9 mouse cellular contexts compared by ENCODE assay signal in the genomic region with DNA sequence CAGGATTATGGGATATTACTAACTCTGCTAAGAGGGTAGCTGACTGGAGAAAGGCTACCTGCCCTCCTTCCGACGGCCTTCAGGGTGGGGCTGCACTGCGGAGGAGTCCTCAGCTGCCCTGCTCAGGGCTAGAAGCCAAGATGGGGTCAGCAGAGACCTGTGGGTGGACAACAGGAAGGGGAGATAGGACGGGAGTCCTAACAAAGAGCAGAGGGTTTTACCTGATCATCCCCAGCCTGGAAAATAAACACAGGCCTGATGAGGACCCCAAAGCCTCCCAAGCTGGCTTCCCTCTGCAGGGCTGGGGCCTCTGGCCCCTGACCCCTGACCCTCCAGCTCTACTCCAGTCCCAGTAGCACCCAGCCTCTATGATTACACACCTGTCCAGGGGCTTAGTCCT. TPM values are rescaled to one million over a fixed set of nuclear protein-coding genes. Genes with fewer than 3 reads are reported as not detected.
A peak's percentile ranks its signal among the peaks of the same experiment; 100 is the strongest.
DNase-seq lines count a peak whose midpoint lies in the region; ATAC-seq lines count a peak whose summit lies in the region.
"Had no signal": no experiment of that assay in that cellular context is flagged by ENCODE, and none has a peak within 500 bp of the region (broad histone marks: within the 10 kb centered on the region; RNA-seq: fewer than 3 reads in every experiment).

No protein-coding gene starts in this region.

- intact Hi-C loops in left cerebral cortex, postnatal 36 days (cut with DNase I) = no loop called here

- DNase-seq in kidney, adult 9 months = no peak
- DNase-seq in embryonic facial prominence, embryonic 10.5 days (ENCODE audit: low spot score) = no peak
- no peak for DNase-seq in spleen, postnatal 14 days (ENCODE audit: low spot score in 2 of 2)
- DNase-seq in left cerebral cortex, postnatal 36 days (ENCODE audit: low spot score in 2 of 2) = no peak
- DNase-seq: cerebellum, adult 11-12 months had no signal

- no peaks in the 10 kb centered on the region for H3K9me3 ChIP-seq in kidney, embryonic 14.5 days (ENCODE audit: control insufficient read depth, low read length)
- no peaks in the 10 kb centered on the region for H3K9me3 ChIP-seq in embryonic facial prominence, embryonic 10.5 days
- H3K9me3 ChIP-seq in embryonic facial prominence, embryonic 15.5 days (replicated peaks) = no peaks in the 10 kb centered on the region
- no peaks in the 10 kb centered on the region for H3K9me3 ChIP-seq in limb, embryonic 13.5 days

- 47% methylated on average over 4 of the region's 4 CpGs for WGBS in kidney, embryonic 14.5 days
- 38% methylated on average over 4 of the region's 4 CpGs for WGBS in embryonic facial prominence, embryonic 10.5 days
- WGBS in embryonic facial prominence, embryonic 15.5 days = 50% methylated on average over 4 of the region's 4 CpGs
- 49% methylated on average over 4 of the region's 4 CpGs for WGBS in limb, embryonic 13.5 days

- 0 out of 2 replicates have a peak overlapping the region, but pooled peaks have one; percentile 6 for H3K4me3 ChIP-seq in kidney, embryonic 14.5 days (ENCODE audit: low read length)
- peak overlapping the region; percentile 38; the same call in 1 of the 2 replicates for H3K4me3 ChIP-seq in embryonic facial prominence, embryonic 10.5 days
- H3K4me3 ChIP-seq in embryonic facial prominence, embryonic 15.5 days (replicated peaks) = no peak overlapping the region
- 0 out of 2 replicates have a peak overlapping the region, but pooled peaks have one; percentile 24 for H3K4me3 ChIP-seq in limb, embryonic 13.5 days

- H3K27me3 ChIP-seq in kidney, embryonic 14.5 days (ENCODE audit: control insufficient read depth, insufficient read depth, low read length) = no peaks in the 10 kb centered on the region
- H3K27me3 ChIP-seq in embryonic facial prominence, embryonic 10.5 days (replicated peaks; ENCODE audit: low read depth, poor library complexity, severe bottlenecking) = peaks cover 55% of the 10 kb centered on the region
- peaks cover 6% of the 10 kb centered on the region; the same call in 1 of the 2 replicates for H3K27me3 ChIP-seq in embryonic facial prominence, embryonic 15.5 days
- 0 out of 2 replicates have a peak, but pooled peaks cover 3% of the 10 kb centered on the region for H3K27me3 ChIP-seq in limb, embryonic 13.5 days

- H3K9ac ChIP-seq in kidney, embryonic 14.5 days (ENCODE audit: low read depth, low read length) = peak overlapping the region; percentile 37; the same call in 1 of the 2 replicates
- no peak overlapping the region for H3K9ac ChIP-seq in embryonic facial prominence, embryonic 15.5 days
- peak overlapping the region; percentile 19; the same call in 1 of the 2 replicates for H3K9ac ChIP-seq in limb, embryonic 13.5 days

- peak overlapping the region; percentile 31 for H3K4me2 ChIP-seq in kidney, embryonic 14.5 days (replicated peaks; ENCODE audit: low read depth, low read length)
- peak overlapping the region; percentile 44 for H3K4me2 ChIP-seq in embryonic facial prominence, embryonic 15.5 days (replicated peaks)
- H3K4me2 ChIP-seq in limb, embryonic 13.5 days (replicated peaks) = peak overlapping the region; percentile 56

- H3K27ac ChIP-seq in kidney, embryonic 14.5 days (ENCODE audit: low read depth, low read length) = peak overlapping the region; percentile 95
- peak overlapping the region; percentile 83 for H3K27ac ChIP-seq in embryonic facial prominence, embryonic 10.5 days (replicated peaks)
- peak overlapping the region; percentile 88 for H3K27ac ChIP-seq in embryonic facial prominence, embryonic 15.5 days (replicated peaks)
- H3K27ac ChIP-seq in limb, embryonic 13.5 days = peak overlapping the region; percentile 92

- H3K36me3 ChIP-seq in kidney, embryonic 14.5 days (ENCODE audit: control insufficient read depth, insufficient read depth, low read length) = peaks cover 7% of the 10 kb centered on the region; the same call in 1 of the 2 replicates
- peaks cover 4% of the 10 kb centered on the region; the same call in 1 of the 2 replicates for H3K36me3 ChIP-seq in embryonic facial prominence, embryonic 10.5 days (replicated peaks)
- H3K36me3 ChIP-seq in embryonic facial prominence, embryonic 15.5 days = no peaks in the 10 kb centered on the region
- peaks cover 2% of the 10 kb centered on the region; the same call in 1 of the 2 replicates for H3K36me3 ChIP-seq in limb, embryonic 13.5 days

- ATAC-seq in kidney, embryonic 14.5 days (ENCODE audit: low FRiP score, low TSS enrichment) = no peak
- ATAC-seq in embryonic facial prominence, embryonic 15.5 days (ENCODE audit: insufficient number of reproducible peaks, low FRiP score, low TSS enrichment, low read depth) = no peak
- no peak for ATAC-seq in limb, embryonic 13.5 days (ENCODE audit: low FRiP score, low read depth)
- ATAC-seq: inflammation-experienced regulatory T-cells, adult 6 months had no signal

- H3K4me1 ChIP-seq in kidney, embryonic 14.5 days (ENCODE audit: control insufficient read depth, insufficient read depth, low read length) = peaks cover 60% of the 10 kb centered on the region
- peaks cover 95% of the 10 kb centered on the region for H3K4me1 ChIP-seq in embryonic facial prominence, embryonic 10.5 days
- H3K4me1 ChIP-seq in embryonic facial prominence, embryonic 15.5 days = peaks cover 64% of the 10 kb centered on the region
- peaks cover 75% of the 10 kb centered on the region for H3K4me1 ChIP-seq in limb, embryonic 13.5 days

RNA-seq across cellular contexts. Expression of a gene that starts 14.8 kb away (rescaled TPM):
- 0.87 and 0.89 TPM in 2 replicates for polyA plus RNA-seq in kidney, embryonic 14.5 days (2014; fragmentation: Nextera tagmentation; extraction: Ambion mirVana)
- 0.28 and 0.41 TPM in 2 replicates for polyA plus RNA-seq in embryonic facial prominence, embryonic 10.5 days (2016; fragmentation: Nextera tagmentation; extraction: Ambion mirVana)
- polyA plus RNA-seq in embryonic facial prominence, embryonic 15.5 days (2015; fragmentation: Nextera tagmentation; extraction: Ambion mirVana) = 3.3 and 5.4 TPM in 2 replicates
- 0.36 and 0.61 TPM in 2 replicates for polyA plus RNA-seq in limb, embryonic 13.5 days (2015; fragmentation: Nextera tagmentation; extraction: Ambion mirVana)
- total RNA-seq in left cerebral cortex, postnatal 36 days (2021) = under 1 TPM in 1 of 2 experiments, not detected in 1; 0.49 TPM

RNA-seq across cellular contexts. Expression of a gene that starts 31.8 kb away (rescaled TPM):
- polyA plus RNA-seq in kidney, embryonic 14.5 days (2014; fragmentation: Nextera tagmentation; extraction: Ambion mirVana) = 5.3 and 5.4 TPM in 2 replicates
- polyA plus RNA-seq in embryonic facial prominence, embryonic 10.5 days (2016; fragmentation: Nextera tagmentation; extraction: Ambion mirVana) = 10.7 and 11.0 TPM in 2 replicates
- 4.2 and 4.9 TPM in 2 replicates for polyA plus RNA-seq in embryonic facial prominence, embryonic 15.5 days (2015; fragmentation: Nextera tagmentation; extraction: Ambion mirVana)
- 2.6 and 2.7 TPM in 2 replicates for polyA plus RNA-seq in limb, embryonic 13.5 days (2015; fragmentation: Nextera tagmentation; extraction: Ambion mirVana)
- total RNA-seq in left cerebral cortex, postnatal 36 days (2021) = under 1 TPM; 0.35 to 0.95 TPM

RNA-seq across cellular contexts. Expression of a gene that starts 33.5 kb away (rescaled TPM):
- polyA plus RNA-seq in kidney, embryonic 14.5 days (2014; fragmentation: Nextera tagmentation; extraction: Ambion mirVana) = 0.95 and 0.97 TPM in 2 replicates
- polyA plus RNA-seq in embryonic facial prominence, embryonic 10.5 days (2016; fragmentation: Nextera tagmentation; extraction: Ambion mirVana) = 0.49 and 0.54 TPM in 2 replicates
- 0.47 and 0.68 TPM in 2 replicates for polyA plus RNA-seq in embryonic facial prominence, embryonic 15.5 days (2015; fragmentation: Nextera tagmentation; extraction: Ambion mirVana)
- 0.27 and 0.51 TPM in 2 replicates for polyA plus RNA-seq in limb, embryonic 13.5 days (2015; fragmentation: Nextera tagmentation; extraction: Ambion mirVana)
- total RNA-seq in left cerebral cortex, postnatal 36 days (2021) = under 1 TPM; 0.39 to 0.77 TPM
